Mouse (Mus musculus) CH12.LX (cell line): Measurements from ENCODE around the gene Plekha4. TPM values are rescaled to one million over a fixed set of nuclear protein-coding genes. Genes with fewer than 3 reads are reported as not detected.

Experiments
- DNase-seq: peaks from one replicate; pipeline ENCODE4 v3.0.0-alpha.2; 2013; ENCODE audit errors: extremely low read depth
- H3K27ac ChIP-seq: 2 replicates; pipeline ENCODE4 v1.5.1; 2012; ENCODE audit warnings: low read depth, mild to moderate bottlenecking, control low read depth, moderate library complexity; ENCODE audit not compliant: insufficient read depth
- H3K27me3 ChIP-seq: replicated peaks from 2 replicates; pipeline ENCODE3; 2012; ENCODE audit warnings: inconsistent platforms
- H3K36me3 ChIP-seq, 2 experiments: replicated peaks in 1 of 2; 2 replicates each; pipeline versions ENCODE3 to v1.6.1; 2012; ENCODE audit warnings: inconsistent platforms in 1 of 2, low read length in 1 of 2, mild to moderate bottlenecking in 1 of 2, mixed read lengths in 1 of 2, moderate library complexity in 1 of 2; ENCODE audit not compliant: control insufficient read depth in 1 of 2, insufficient read depth in 1 of 2
- H3K4me1 ChIP-seq, 2 experiments: 2 replicates each; pipeline ENCODE4 v1.6.1; 2012; ENCODE audit warnings: inconsistent platforms in 1 of 2, moderate library complexity in 1 of 2; ENCODE audit not compliant: insufficient read depth in 2 of 2, control insufficient read depth in 1 of 2
- H3K4me2 ChIP-seq: 2 replicates; pipeline ENCODE4 v1.6.1; 2012; ENCODE audit warnings: low read depth, mild to moderate bottlenecking, control low read depth; ENCODE audit not compliant: poor library complexity, insufficient read depth, severe bottlenecking
- H3K4me3 ChIP-seq, 3 experiments: fragments of 150-350 bp in 1 of 3; sonication (generic) in 1 of 3; replicated peaks in 1 of 3; 2 replicates each; pipeline versions ENCODE3 to v1.5.1; 2011 to 2012; ENCODE audit warnings: low read depth in 2 of 3, low read length in 2 of 3, mild to moderate bottlenecking in 2 of 3, moderate library complexity in 2 of 3, control low read depth in 1 of 3, improper control_type of control experiment in 1 of 3, inconsistent platforms in 1 of 3, mixed read lengths in 1 of 3; ENCODE audit not compliant: poor library complexity in 1 of 3
- H3K79me2 ChIP-seq: replicated peaks from 2 replicates; pipeline ENCODE4 v1.6.1; 2012; ENCODE audit warnings: mild to moderate bottlenecking, moderate library complexity; ENCODE audit not compliant: control insufficient read depth, poor library complexity, insufficient read depth, severe bottlenecking; ENCODE audit errors: extremely low read depth
- H3K9ac ChIP-seq: 2 replicates; pipeline ENCODE4 v1.6.1; 2012; ENCODE audit warnings: low read depth, mild to moderate bottlenecking, control low read depth, moderate library complexity; ENCODE audit not compliant: insufficient read depth
- H3K9me3 ChIP-seq: replicated peaks from 2 replicates; pipeline ENCODE3; 2012; ENCODE audit warnings: low read length, inconsistent platforms, mixed read lengths
- BHLHE40 ChIP-seq: IDR thresholded peaks from 2 replicates; pipeline ENCODE4 v1.6.1; 2011; ENCODE audit warnings: mild to moderate bottlenecking, low read depth, low read length, improper control_type of control experiment
- CTCF ChIP-seq, 2 experiments: IDR thresholded peaks in 1 of 2; conservative IDR thresholded peaks in 1 of 2; 2 replicates each; pipeline ENCODE4 v1.5.1; 2011 to 2012; ENCODE audit warnings: low read depth in 2 of 2, low read length in 2 of 2, improper control_type of control experiment in 1 of 2, inconsistent platforms in 1 of 2, mild to moderate bottlenecking in 1 of 2, moderate library complexity in 1 of 2
- ELF1 ChIP-seq: IDR thresholded peaks from 2 replicates; pipeline ENCODE4 v1.6.1; 2014; ENCODE audit warnings: low read depth, mild to moderate bottlenecking, inconsistent platforms, low read length, improper control_type of control experiment
- ETS1 ChIP-seq: conservative IDR thresholded peaks from 2 replicates; pipeline ENCODE4 v1.6.1; 2012; ENCODE audit warnings: low read depth, mild to moderate bottlenecking, inconsistent platforms, low read length, improper control_type of control experiment, moderate library complexity
- IRF4 ChIP-seq: IDR thresholded peaks from 2 replicates; pipeline ENCODE4 v1.6.1; 2014; ENCODE audit warnings: low read depth, mild to moderate bottlenecking, inconsistent platforms, low read length, improper control_type of control experiment
- JUND ChIP-seq: conservative IDR thresholded peaks from 2 replicates; pipeline ENCODE4 v1.6.1; 2011; ENCODE audit warnings: low read depth, low read length, improper control_type of control experiment
- MAFK ChIP-seq: IDR thresholded peaks from 2 replicates; pipeline ENCODE4 v1.6.1; 2011; ENCODE audit warnings: low read length, improper control_type of control experiment; ENCODE audit not compliant: insufficient replicate concordance
- MAZ ChIP-seq: IDR thresholded peaks from 2 replicates; pipeline ENCODE4 v1.6.1; 2012; ENCODE audit warnings: low read depth, mild to moderate bottlenecking, inconsistent platforms, low read length, improper control_type of control experiment, moderate library complexity
- MEF2A ChIP-seq: IDR thresholded peaks from 2 replicates; pipeline ENCODE4 v1.6.1; 2014; ENCODE audit warnings: low read depth, mild to moderate bottlenecking, inconsistent platforms, low read length, improper control_type of control experiment, borderline replicate concordance
- MYC ChIP-seq: IDR thresholded peaks from 2 replicates; pipeline ENCODE4 v1.6.1; 2011; ENCODE audit warnings: low read depth, mild to moderate bottlenecking, improper control_type of control experiment, low read length
- PAX5 ChIP-seq: IDR thresholded peaks from 2 replicates; pipeline ENCODE4 v1.6.1; 2012; ENCODE audit warnings: low read length, inconsistent platforms, mixed read lengths
- POLR2AphosphoS2 ChIP-seq: IDR thresholded peaks from 2 replicates; pipeline ENCODE4 v1.6.1; 2011; ENCODE audit warnings: low read depth, low read length, improper control_type of control experiment
- RAD21 ChIP-seq: IDR thresholded peaks from 2 replicates; pipeline ENCODE4 v1.6.1; 2011; ENCODE audit warnings: low read depth, mild to moderate bottlenecking, low read length, improper control_type of control experiment, moderate library complexity
- RCOR1 ChIP-seq: conservative IDR thresholded peaks from 2 replicates; pipeline ENCODE4 v1.6.1; 2012; ENCODE audit warnings: low read depth, mild to moderate bottlenecking, inconsistent platforms, low read length, improper control_type of control experiment
- SIN3A ChIP-seq: IDR thresholded peaks from 2 replicates; pipeline ENCODE4 v1.6.1; 2012; ENCODE audit warnings: low read length, improper control_type of control experiment, inconsistent platforms
- TBP ChIP-seq: conservative IDR thresholded peaks from 2 replicates; pipeline ENCODE4 v1.6.1; 2011; ENCODE audit warnings: low read depth, low read length, improper control_type of control experiment
- TCF12 ChIP-seq: IDR thresholded peaks from 2 replicates; pipeline ENCODE4 v1.6.1; 2014; ENCODE audit warnings: low read depth, mild to moderate bottlenecking, inconsistent platforms, low read length, improper control_type of control experiment
- UBTF ChIP-seq: IDR thresholded peaks from 2 replicates; pipeline ENCODE4 v1.6.1; 2012; ENCODE audit warnings: low read depth, mild to moderate bottlenecking, inconsistent platforms, low read length, improper control_type of control experiment, moderate library complexity
- USF1 ChIP-seq: IDR thresholded peaks from 2 replicates; pipeline ENCODE4 v1.6.1; 2014; ENCODE audit warnings: low read depth, mild to moderate bottlenecking, inconsistent platforms, low read length, improper control_type of control experiment
- USF2 ChIP-seq: conservative IDR thresholded peaks from 2 replicates; pipeline ENCODE4 v1.6.1; 2011; ENCODE audit warnings: low read depth, low read length, improper control_type of control experiment
- ZC3H11A ChIP-seq: IDR thresholded peaks from 2 replicates; pipeline ENCODE4 v1.6.1; 2012; ENCODE audit warnings: low read depth, mild to moderate bottlenecking, inconsistent platforms, low read length, improper control_type of control experiment
- ZNF384 ChIP-seq: IDR thresholded peaks from 2 replicates; pipeline ENCODE4 v1.6.1; 2012; ENCODE audit warnings: low read depth, low read length, improper control_type of control experiment, inconsistent platforms
- dilution Hi-C: fragments of 300-500 bp; cut with MboI; formaldehyde crosslinking; loops from 2 replicates; pipeline ENCODE4 v1.14.3; 2020; ENCODE audit warnings: low sequenced_read_pairs; ENCODE audit not compliant: extremely low pct_unique_long_range_greater_than_20kb, extremely low pct_ligation_motif_present
- in situ Hi-C: fragments of 300-500 bp; cut with MboI; formaldehyde crosslinking; loops from 3 replicates; pipeline ENCODE4 v1.14.3; 2019; ENCODE audit warnings: low sequenced_read_pairs, low pct_ligation_motif_present, low pct_unique_long_range_greater_than_20kb, mixed read lengths
- polyA plus RNA-seq: library from polyadenylated mRNA; unstranded; fragments of >175 nt; gene quantifications from 2 replicates; pipeline ENCODE4 v1.2.1, GENCODE M21; 2012; ENCODE audit warnings: low read depth; ENCODE audit not compliant: insufficient read length
- total RNA-seq, 2 experiments: library from RNA; depleted of rRNA; stranded (reverse); fragments of 300-350 nt in 1 of 2; fragments of >200 nt in 1 of 2; gene quantifications; 2 replicates each; pipeline ENCODE4 v1.2.3; 2012 to 2014

Plekha4 gene
- total and polyA plus RNA-seq, 3 experiments: 0.25 to 0.90 (median 0.28) TPM

DNA sequence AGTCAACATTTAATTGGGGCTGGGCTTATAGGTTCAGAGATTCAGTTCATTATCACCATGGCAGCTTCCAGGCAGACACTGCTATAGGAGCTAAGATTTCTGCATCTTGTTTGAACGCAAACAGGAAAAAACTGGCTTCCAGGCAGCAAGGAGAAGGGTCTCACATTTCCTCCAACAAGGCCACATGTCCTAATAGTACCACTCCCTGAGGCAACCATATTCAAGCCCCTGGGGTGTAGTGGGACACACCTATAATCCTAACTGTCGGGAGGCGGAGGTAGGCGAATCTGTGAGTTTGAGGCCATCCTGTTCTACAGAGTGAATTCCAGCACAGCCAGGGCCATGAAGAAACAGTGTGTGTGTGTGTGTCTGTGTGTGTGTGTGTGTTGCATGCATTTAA, 69.0 kb downstream of the Plekha4 start:
- H3K4me1 ChIP-seq: peaks cover 0 to 47% of the 10 kb centered on the region in 2 experiments; a peak in 3 of 4 replicates
- no peak overlapping the region for H3K4me2 ChIP-seq
- H3K4me3 ChIP-seq: no peak overlapping the region
- no peaks in the 10 kb centered on the region for H3K27me3 ChIP-seq
- H3K36me3 ChIP-seq: peaks cover 0 to 14% of the 10 kb centered on the region in 2 experiments
- H3K79me2 ChIP-seq: no peaks in the 10 kb centered on the region
- dilution Hi-C loops: no loop called here
- in situ Hi-C loops: no loop called here
- DNase-seq: no peak
- H3K9ac ChIP-seq: no peak overlapping the region
- no peak for TF ChIP-seq UBTF
- no peak for TF ChIP-seq SIN3A
- TF ChIP-seq TCF12: no peak
- TF ChIP-seq RCOR1: no peak
- TF ChIP-seq MAFK: no peak
- TF ChIP-seq CTCF (conservative IDR thresholded peaks at IDR 0.05 in 1 of 2, IDR thresholded peaks at IDR 0.05 in 1 of 2; ENCODE audit: low read depth in 2 of 2, low read length in 2 of 2): no peak
- TF ChIP-seq RAD21: no peak
- TF ChIP-seq TBP: no peak
- no peak for TF ChIP-seq PAX5
- no peak for TF ChIP-seq JUND
- TF ChIP-seq USF1: no peak
- no peak for TF ChIP-seq MYC
- TF ChIP-seq ZC3H11A: no peak
- no peak for TF ChIP-seq MEF2A
- TF ChIP-seq MAZ: no peak
- no peak for TF ChIP-seq ELF1
- TF ChIP-seq ETS1: no peak
- no peak for TF ChIP-seq BHLHE40
- TF ChIP-seq ZNF384: no peak
- TF ChIP-seq, all 38 proteins: peak for 0
- no peak overlapping the region for H3K27ac ChIP-seq
- H3K9me3 ChIP-seq: peaks cover 14% of the 10 kb centered on the region

DNA sequence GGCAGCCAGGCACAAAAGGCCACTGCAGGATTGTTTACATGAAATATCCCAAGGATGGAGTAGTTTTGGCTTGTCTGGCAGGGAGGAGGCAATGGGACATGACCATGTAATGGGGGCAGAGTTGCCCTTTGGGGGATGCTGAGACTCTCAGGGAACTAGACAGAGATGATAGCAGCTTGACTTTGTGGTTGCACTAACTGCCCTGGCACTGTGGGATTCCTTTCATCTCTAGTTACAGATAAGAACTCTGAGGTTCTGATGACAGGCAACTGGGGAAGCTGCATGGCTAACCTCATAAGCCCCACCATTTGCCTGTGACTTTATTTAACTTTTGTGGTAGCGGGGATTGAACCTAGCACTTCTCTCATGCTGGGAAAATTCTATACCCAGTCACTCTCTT, 70.0 kb downstream of the Plekha4 start:
- in situ Hi-C loops: no loop called here
- TF ChIP-seq USF1: no peak
- TF ChIP-seq MEF2A: no peak
- no peak for TF ChIP-seq ZNF384
- no peak for TF ChIP-seq POLR2AphosphoS2
- no peak for TF ChIP-seq USF2
- no peak for TF ChIP-seq PAX5
- no peak for TF ChIP-seq TBP
- TF ChIP-seq MYC: no peak
- TF ChIP-seq IRF4: no peak
- TF ChIP-seq TCF12: no peak
- TF ChIP-seq, all 38 proteins: peak for 0
- DNase-seq: no peak
- no peaks in the 10 kb centered on the region for H3K27me3 ChIP-seq
- dilution Hi-C loops: no loop called here
- no peak overlapping the region for H3K4me2 ChIP-seq
- H3K36me3 ChIP-seq: peaks cover 0 to 7% of the 10 kb centered on the region in 2 experiments
- H3K4me3 ChIP-seq: no peak overlapping the region
- peaks cover 0 to 53% of the 10 kb centered on the region in 2 experiments; a peak in 3 of 4 replicates for H3K4me1 ChIP-seq
- H3K27ac ChIP-seq: no peak overlapping the region
- no peaks in the 10 kb centered on the region for H3K79me2 ChIP-seq
- H3K9ac ChIP-seq: no peak overlapping the region
- peaks cover 14% of the 10 kb centered on the region for H3K9me3 ChIP-seq
